Mouse (Mus musculus) Patski (cell line): Measurements from ENCODE around the gene Gm29106. TPM values are rescaled to one million over a fixed set of nuclear protein-coding genes. Genes with fewer than 3 reads are reported as not detected.
"Not testable (repeated sequence)": the region's sequence is repeated elsewhere in the genome, so short reads cannot be mapped to it uniquely, and the experiment has no call there.

Experiments used
- ATAC-seq: fragments of 100-300 bp; one replicate; pipeline ENCODE4 v1.8.0; 2021
- CTCF ChIA-PET: fragments of 350-600 bp; sonication (Branson Sonifier 250); formaldehyde crosslinking; loops from one replicate; lab custom pipeline; 2022; ENCODE audit warnings: inconsistent platforms; lab: Charles Lee
- POLR2A ChIA-PET: fragments of 350-600 bp; sonication (Branson Sonifier 250); formaldehyde crosslinking; loops from one replicate; lab custom pipeline; 2022; ENCODE audit warnings: antibody characterized with exemption, inconsistent platforms; lab: Charles Lee
- DNase-seq: peaks from one replicate; pipeline ENCODE4 v3.0.0-alpha.2; 2011; ENCODE audit warnings: low read depth, low spot score
- H3K27me3 ChIP-seq: fragments of 371-371 bp; one replicate; pipeline ENCODE4 v1.5.1; 2021
- CTCF ChIP-seq: fragments of 100-300 bp; IDR thresholded peaks from one replicate; pipeline ENCODE4 v1.5.1; 2021
- in situ Hi-C: fragments of 300-500 bp; cut with MboI; formaldehyde crosslinking; loops from 3 replicates; pipeline ENCODE4 v1.11.1; 2018; ENCODE audit warnings: low pct_unique_long_range_greater_than_20kb, mixed read lengths
- polyA plus RNA-seq: library from polyadenylated mRNA; unstranded; gene quantifications from one replicate; pipeline ENCODE4 v1.2.3, GENCODE M21; 2021

The Gm29106 gene
- not detected for polyA plus RNA-seq

- DNase-seq, POLR2A ChIA-PET, in situ Hi-C loops, H3K27me3 ChIP-seq, CTCF ChIA-PET, ATAC-seq: not testable (repeated sequence)
These were observed at the start of gene Gm29106 for GRCm38 (mm10) chr1:118176242-118176641. Gene Gm29106, plus strand, starts transcription at chr1:118176542.

GRCm38 (mm10) chr1:118228540-118228939, 52.2 kb downstream of the Gm29106 start:
- ChIA-PET CTCF (no interaction called here), POLR2A (no interaction called here)
- peaks cover 9% of the 10 kb centered on the region for H3K27me3 ChIP-seq
- ATAC-seq: no peak
- TF ChIP-seq CTCF: no peak
- in situ Hi-C loops: no loop called here
- DNase-seq: no peak

- DNase-seq (no peak), ATAC-seq (no peak)
- ChIA-PET CTCF (no interaction called here), POLR2A (no interaction called here)
- no peak for TF ChIP-seq CTCF
- in situ Hi-C loops: no loop called here
- peaks cover 9% of the 10 kb centered on the region for H3K27me3 ChIP-seq
These were observed 59.7 kb downstream of the Gm29106 start for GRCm38 (mm10) chr1:118236032-118236431.

Other genes with a start within 250 kb of the Gm29106 start
- gene Gm28168, start 248.5 kb upstream of the Gm29106 start, polyA plus RNA-seq: not detected
- not detected for gene Gm7145, start 210.6 kb upstream of the Gm29106 start, polyA plus RNA-seq
- gene Tsn, start 135.2 kb downstream of the Gm29106 start, polyA plus RNA-seq: 143 TPM
- 53.3 TPM for gene Nifk, start 145.3 kb downstream of the Gm29106 start, polyA plus RNA-seq
- gene Clasp1, start 212.5 kb downstream of the Gm29106 start, polyA plus RNA-seq: 39.0 TPM